In the genomic region with DNA sequence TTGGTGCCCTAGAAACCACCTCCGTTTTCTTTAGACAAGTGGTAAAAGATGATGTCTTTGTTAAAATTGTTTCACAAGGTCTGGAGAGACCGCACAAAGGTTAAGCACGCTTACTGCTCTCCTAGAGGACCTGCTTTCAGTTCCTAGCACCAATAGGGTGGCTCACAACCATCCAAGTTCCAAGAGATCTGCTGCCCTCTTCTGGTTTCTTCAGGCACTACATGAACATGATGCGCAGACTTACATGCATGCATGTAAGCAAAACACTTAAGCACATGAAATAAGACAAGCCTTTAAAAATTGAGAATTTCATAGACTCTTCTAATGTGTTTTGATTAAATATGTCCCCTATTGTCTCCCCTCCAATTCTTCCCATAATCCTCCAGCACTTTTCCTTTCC, we compare ENCODE assay signal across 18 mouse cellular contexts. TPM values are rescaled to one million over a fixed set of nuclear protein-coding genes. Genes with fewer than 3 reads are reported as not detected.
A peak's percentile ranks its signal among the peaks of the same experiment; 100 is the strongest.
DNase-seq lines count a peak whose midpoint lies in the region; ATAC-seq and TF ChIP-seq lines count a peak whose summit lies in the region.
"Had no signal": no experiment of that assay in that cellular context is flagged by ENCODE, and none has a peak within 500 bp of the region (broad histone marks: within the 10 kb centered on the region; RNA-seq: fewer than 3 reads in every experiment).

No protein-coding gene starts in this region.

- dilution Hi-C loops in CH12.LX (cut with MboI; ENCODE audit: extremely low pct_ligation_motif_present, extremely low pct_unique_long_range_greater_than_20kb, low sequenced_read_pairs) = no loop called here

- H3K4me3 ChIP-seq in intestine, postnatal 0 days (ENCODE audit: low read depth, low read length) = no peak overlapping the region
- no peak overlapping the region for H3K4me3 ChIP-seq in intestine, embryonic 16.5 days (ENCODE audit: low read length)
- H3K4me3 ChIP-seq in CH12.LX (replicated peaks in 1 of 3; ENCODE audit: low read depth in 2 of 3, low read length in 2 of 3, poor library complexity in 1 of 3) = no peak overlapping the region
- no peak overlapping the region for H3K4me3 ChIP-seq in midbrain, embryonic 16.5 days (ENCODE audit: low read depth, low read length)
- H3K4me3 ChIP-seq: erythroblast, embryonic 14.5 days; heart, embryonic 13.5 days; hindbrain, embryonic 15.5 days had no signal

- no peaks in the 10 kb centered on the region for H3K36me3 ChIP-seq in intestine, postnatal 0 days (ENCODE audit: control insufficient read depth, insufficient read depth)
- H3K36me3 ChIP-seq in intestine, embryonic 16.5 days (ENCODE audit: control insufficient read depth, insufficient read depth, low read length) = no peaks in the 10 kb centered on the region
- no peaks in the 10 kb centered on the region for H3K36me3 ChIP-seq in CH12.LX (replicated peaks in 1 of 2; ENCODE audit: control insufficient read depth in 1 of 2, insufficient read depth in 1 of 2, low read length in 1 of 2)
- no peaks in the 10 kb centered on the region for H3K36me3 ChIP-seq in midbrain, embryonic 16.5 days (ENCODE audit: control insufficient read depth, insufficient read depth, low read length)
- H3K36me3 ChIP-seq: heart, embryonic 13.5 days; hindbrain, embryonic 15.5 days had no signal

- peak; percentile 21 for TF ChIP-seq RAD21 in CH12.LX (IDR thresholded peaks at IDR 0.05; ENCODE audit: low read depth, low read length)

- in situ Hi-C loops in CH12.LX (cut with MboI; ENCODE audit: low pct_ligation_motif_present, low pct_unique_long_range_greater_than_20kb, low sequenced_read_pairs) = loop anchor here (10.0 to 25.0 kb wide), 3 partner anchors 255 to 737 kb away; no protein-coding TSS in a partner anchor

- peaks cover 26% of the 10 kb centered on the region for H3K27me3 ChIP-seq in intestine, postnatal 0 days (replicated peaks; ENCODE audit: control insufficient read depth, insufficient read depth, low read length)
- H3K27me3 ChIP-seq in intestine, embryonic 16.5 days (replicated peaks; ENCODE audit: control insufficient read depth, insufficient read depth, low read length) = peaks cover 8% of the 10 kb centered on the region; the same call in 1 of the 2 replicates
- no peaks in the 10 kb centered on the region for H3K27me3 ChIP-seq in CH12.LX (replicated peaks)
- no peaks in the 10 kb centered on the region; the same call in 1 of the 2 replicates for H3K27me3 ChIP-seq in midbrain, embryonic 16.5 days (ENCODE audit: control insufficient read depth, insufficient read depth, low read depth, low read length)

- H3K9ac ChIP-seq in intestine, postnatal 0 days (ENCODE audit: low read depth, low read length) = no peak overlapping the region
- no peak overlapping the region for H3K9ac ChIP-seq in intestine, embryonic 16.5 days (ENCODE audit: low read depth, low read length)
- no peak overlapping the region for H3K9ac ChIP-seq in CH12.LX (ENCODE audit: insufficient read depth, low read depth)
- H3K9ac ChIP-seq in midbrain, embryonic 16.5 days (ENCODE audit: low read depth, low read length) = no peak overlapping the region
- H3K9ac ChIP-seq: heart, embryonic 13.5 days; hindbrain, embryonic 15.5 days had no signal

- no peak for TF ChIP-seq EP300 in CH12.LX (IDR thresholded peaks at IDR 0.05; ENCODE audit: low read length)

- DNase-seq in 3T3-L1 (ENCODE audit: low read depth, low spot score) (peak; percentile 27), CH12.LX (ENCODE audit: extremely low read depth) (no peak)
- no peak for DNase-seq in brain, embryonic 14.5 days (ENCODE audit: low read depth)
- DNase-seq in layer of hippocampus, adult 9-10 months (ENCODE audit: low spot score) = no peak
- DNase-seq in frontal cortex, postnatal 36 days (ENCODE audit: low spot score in 2 of 2) = no peak
- DNase-seq: lung, adult 2 months; midbrain, embryonic 14.5 days had no signal

- ATAC-seq in intestine, postnatal 0 days = no peak
- ATAC-seq in intestine, embryonic 16.5 days = no peak
- ATAC-seq in midbrain, embryonic 16.5 days = no peak

- 89% methylated on average over 4 of the region's 4 CpGs for WGBS in intestine, postnatal 0 days
- WGBS in intestine, embryonic 16.5 days = 88% methylated on average over 4 of the region's 4 CpGs
- WGBS in midbrain, embryonic 16.5 days = 98% methylated on average over 4 of the region's 4 CpGs

- TF ChIP-seq CTCF in intestine, postnatal 0 days (IDR thresholded peaks at IDR 0.05; ENCODE audit: low read depth) = peak; percentile 52
- TF ChIP-seq CTCF in CH12.LX (conservative IDR thresholded peaks at IDR 0.05 in 1 of 2, IDR thresholded peaks at IDR 0.05 in 1 of 2; ENCODE audit: low read depth in 2 of 2, low read length in 2 of 2) = peak in 1 of 2 experiments; percentile 26; a peak in 3 of 4 replicates
- TF ChIP-seq CTCF in brain, embryonic 14.5 days (IDR thresholded peaks at IDR 0.05; ENCODE audit: borderline replicate concordance, extremely low read depth, insufficient read depth, insufficient read length) = peak; percentile 15; the same call in 1 of the 2 replicates

- no peaks in the 10 kb centered on the region for H3K79me2 ChIP-seq in CH12.LX (replicated peaks; ENCODE audit: control insufficient read depth, extremely low read depth, insufficient read depth, poor library complexity, severe bottlenecking)

- TF ChIP-seq POLR2A in CH12.LX (IDR thresholded peaks at IDR 0.05; ENCODE audit: low read depth, low read length) = no peak
- no peak for TF ChIP-seq POLR2A in brain, embryonic 14.5 days (IDR thresholded peaks at IDR 0.05; ENCODE audit: borderline replicate concordance, extremely low read depth, insufficient read depth, insufficient read length, poor library complexity, severe bottlenecking)

- no peaks in the 10 kb centered on the region for H3K4me1 ChIP-seq in intestine, postnatal 0 days (replicated peaks; ENCODE audit: control insufficient read depth, insufficient read depth, low read length)
- peaks cover 8% of the 10 kb centered on the region for H3K4me1 ChIP-seq in intestine, embryonic 16.5 days (ENCODE audit: control insufficient read depth, insufficient read depth, low read length)
- H3K4me1 ChIP-seq in CH12.LX (ENCODE audit: control insufficient read depth in 1 of 2, insufficient read depth in 2 of 2) = peaks cover 0 to 14% of the 10 kb centered on the region in 2 experiments; a peak in 1 of 4 replicates
- H3K4me1 ChIP-seq in midbrain, embryonic 16.5 days (ENCODE audit: control insufficient read depth, insufficient read depth, low read length) = peaks cover 17% of the 10 kb centered on the region

- H3K4me2 ChIP-seq in intestine, postnatal 0 days (replicated peaks; ENCODE audit: low read depth) = no peak overlapping the region
- H3K4me2 ChIP-seq in intestine, embryonic 16.5 days (ENCODE audit: low read depth, low read length) = no peak overlapping the region
- H3K4me2 ChIP-seq in CH12.LX (ENCODE audit: insufficient read depth, low read depth, poor library complexity, severe bottlenecking) = no peak overlapping the region
- no peak overlapping the region for H3K4me2 ChIP-seq in midbrain, embryonic 16.5 days (ENCODE audit: low read length)
- H3K4me2 ChIP-seq: heart, embryonic 13.5 days; hindbrain, embryonic 15.5 days had no signal

- H3K27ac ChIP-seq in intestine, postnatal 0 days (ENCODE audit: low read depth, low read length) = no peak overlapping the region
- H3K27ac ChIP-seq in intestine, embryonic 16.5 days (ENCODE audit: low read length) = no peak overlapping the region
- H3K27ac ChIP-seq in CH12.LX (ENCODE audit: insufficient read depth, low read depth) = no peak overlapping the region
- no peak overlapping the region for H3K27ac ChIP-seq in midbrain, embryonic 16.5 days (ENCODE audit: low read length)
- H3K27ac ChIP-seq: heart, embryonic 13.5 days; hindbrain, embryonic 15.5 days had no signal

- H3K9me3 ChIP-seq in intestine, postnatal 0 days (ENCODE audit: control insufficient read depth) = peaks cover 2% of the 10 kb centered on the region; the same call in 1 of the 2 replicates
- H3K9me3 ChIP-seq in intestine, embryonic 16.5 days (ENCODE audit: control insufficient read depth, low read length) = peaks cover 12% of the 10 kb centered on the region; the same call in 1 of the 2 replicates
- peaks cover 12% of the 10 kb centered on the region for H3K9me3 ChIP-seq in CH12.LX (replicated peaks; ENCODE audit: low read length)
- no peaks in the 10 kb centered on the region; the same call in 1 of the 2 replicates for H3K9me3 ChIP-seq in midbrain, embryonic 16.5 days (replicated peaks; ENCODE audit: control insufficient read depth, low read length, poor library complexity, severe bottlenecking)
- H3K9me3 ChIP-seq: hindbrain, embryonic 15.5 days had no signal

RNA-seq across cellular contexts. Expression of a gene that starts 2.0 kb away (rescaled TPM):
- 19.2 and 19.3 TPM in 2 replicates for polyA plus RNA-seq in intestine, postnatal 0 days (2015; fragmentation: Nextera tagmentation; extraction: Ambion mirVana)
- 22.6 and 23.2 TPM in 2 replicates for polyA plus RNA-seq in intestine, embryonic 16.5 days (2015; fragmentation: Nextera tagmentation; extraction: Ambion mirVana)
- total RNA-seq in CH12.LX (2012; rRNA removed) (19.5 and 23.8 TPM in 2 replicates), CH12.LX (2014; rRNA removed) (49.5 and 50.0 TPM in 2 replicates)
- polyA plus RNA-seq in CH12.LX (2012; ENCODE audit: insufficient read length, low read depth) = 15.0 and 19.1 TPM in 2 replicates
- polyA plus RNA-seq in brain, embryonic 14.5 days (2012; rRNA removed) = 6.1 and 8.8 TPM in 2 replicates
- 16.6 and 24.6 TPM in 2 replicates for polyA plus RNA-seq in midbrain, embryonic 16.5 days (2015; fragmentation: Nextera tagmentation; extraction: Ambion mirVana)

RNA-seq across cellular contexts. Expression of a gene that starts 23.6 kb away (rescaled TPM):
- 289 and 307 TPM in 2 replicates for polyA plus RNA-seq in intestine, postnatal 0 days (2015; fragmentation: Nextera tagmentation; extraction: Ambion mirVana)
- 271 and 273 TPM in 2 replicates for polyA plus RNA-seq in intestine, embryonic 16.5 days (2015; fragmentation: Nextera tagmentation; extraction: Ambion mirVana)
- 59.6 and 67.3 TPM in 2 replicates for total RNA-seq in CH12.LX (2012; rRNA removed)
- total RNA-seq in CH12.LX (2014; rRNA removed) = 77.5 and 99.7 TPM in 2 replicates
- 101 and 104 TPM in 2 replicates for polyA plus RNA-seq in CH12.LX (2012; ENCODE audit: insufficient read length, low read depth)
- 428 and 477 TPM in 2 replicates for polyA plus RNA-seq in brain, embryonic 14.5 days (2012; rRNA removed)
- polyA plus RNA-seq in midbrain, embryonic 16.5 days (2015; fragmentation: Nextera tagmentation; extraction: Ambion mirVana) = 418 and 435 TPM in 2 replicates

RNA-seq across cellular contexts. Expression of a gene that starts 27.8 kb away (rescaled TPM):
- not detected in 2 replicates for polyA plus RNA-seq in intestine, postnatal 0 days (2015; fragmentation: Nextera tagmentation; extraction: Ambion mirVana)
- 0.07 TPM in 1 of 2 replicates, not detected in the other for polyA plus RNA-seq in intestine, embryonic 16.5 days (2015; fragmentation: Nextera tagmentation; extraction: Ambion mirVana)
- total RNA-seq in CH12.LX (2012; rRNA removed) = not detected in 2 replicates
- not detected in 2 replicates for total RNA-seq in CH12.LX (2014; rRNA removed)
- polyA plus RNA-seq in CH12.LX (2012; ENCODE audit: insufficient read length, low read depth) = not detected in 2 replicates
- 0.05 and 0.15 TPM in 2 replicates for polyA plus RNA-seq in brain, embryonic 14.5 days (2012; rRNA removed)
- 0.13 TPM in 1 of 2 replicates, not detected in the other for polyA plus RNA-seq in midbrain, embryonic 16.5 days (2015; fragmentation: Nextera tagmentation; extraction: Ambion mirVana)
- total RNA-seq: left cerebral cortex, adult 8-10 months had no signal
- polyA plus RNA-seq: cortical plate, adult 2 months; erythroblast, embryonic 14.5 days; heart, embryonic 13.5 days; hindbrain, embryonic 15.5 days; kidney, embryonic 16.5 days; lung, adult 2 months; midbrain, embryonic 14.5 days; spleen, adult 2 months had no signal

RNA-seq across cellular contexts. Expression of a gene that starts 28.4 kb away (rescaled TPM):
- 5.3 and 6.8 TPM in 2 replicates for polyA plus RNA-seq in intestine, postnatal 0 days (2015; fragmentation: Nextera tagmentation; extraction: Ambion mirVana)
- 8.4 and 8.6 TPM in 2 replicates for polyA plus RNA-seq in intestine, embryonic 16.5 days (2015; fragmentation: Nextera tagmentation; extraction: Ambion mirVana)
- total RNA-seq in CH12.LX (2012; rRNA removed) = 7.4 and 7.8 TPM in 2 replicates
- total RNA-seq in CH12.LX (2014; rRNA removed) = 3.0 and 4.4 TPM in 2 replicates
- 7.2 and 10.8 TPM in 2 replicates for polyA plus RNA-seq in CH12.LX (2012; ENCODE audit: insufficient read length, low read depth)
- polyA plus RNA-seq in brain, embryonic 14.5 days (2012; rRNA removed) = 6.3 and 9.1 TPM in 2 replicates
- 13.0 and 14.3 TPM in 2 replicates for polyA plus RNA-seq in midbrain, embryonic 16.5 days (2015; fragmentation: Nextera tagmentation; extraction: Ambion mirVana)

RNA-seq across cellular contexts. Expression of a gene that starts 49.4 kb away (rescaled TPM):
- 0.37 and 1.3 TPM in 2 replicates for polyA plus RNA-seq in intestine, postnatal 0 days (2015; fragmentation: Nextera tagmentation; extraction: Ambion mirVana)
- 1.8 and 2.6 TPM in 2 replicates for polyA plus RNA-seq in intestine, embryonic 16.5 days (2015; fragmentation: Nextera tagmentation; extraction: Ambion mirVana)
- not detected in 2 replicates for total RNA-seq in CH12.LX (2012; rRNA removed)
- total RNA-seq in CH12.LX (2014; rRNA removed) = not detected in 2 replicates
- not detected in 2 replicates for polyA plus RNA-seq in CH12.LX (2012; ENCODE audit: insufficient read length, low read depth)
- polyA plus RNA-seq in brain, embryonic 14.5 days (2012; rRNA removed) = 0.30 TPM in 1 of 2 replicates, not detected in the other
- not detected in 2 replicates for polyA plus RNA-seq in midbrain, embryonic 16.5 days (2015; fragmentation: Nextera tagmentation; extraction: Ambion mirVana)
- total RNA-seq: left cerebral cortex, adult 8-10 months; neutrophil, adult 5-6 weeks had no signal
- polyA plus RNA-seq: erythroblast, embryonic 14.5 days; heart, embryonic 13.5 days; hindbrain, embryonic 15.5 days; kidney, embryonic 16.5 days; lung, adult 2 months; midbrain, embryonic 14.5 days; spleen, adult 2 months had no signal
